Mouse (Mus musculus) heart, embryonic 14.5 days (tissue): ENCODE measurements around the gene Etfdh. TPM values are rescaled to one million over a fixed set of nuclear protein-coding genes. Genes with fewer than 3 reads are reported as not detected.

Source experiments
- ATAC-seq: fragments of 200-750 bp; cut with Nextera tagmentation; 2 replicates; pipeline ENCODE4 v1.8.0; 2017; ENCODE audit warnings: low read depth, moderate TSS enrichment; ENCODE audit not compliant: insufficient number of reproducible peaks, insufficient read depth, low FRiP score
- H3K27ac ChIP-seq, 2 experiments: fragments of 200-500 bp in 1 of 2; fragments of 300-500 bp in 1 of 2; sonication (generic) in 1 of 2; replicated peaks in 1 of 2; 2 replicates each; pipeline ENCODE4 v1.5.1; 2012 to 2014; ENCODE audit warnings: low read depth in 2 of 2, low read length in 2 of 2, control low read depth in 1 of 2, mild to moderate bottlenecking in 1 of 2, mixed read lengths in 1 of 2; ENCODE audit not compliant: control insufficient read depth in 1 of 2, insufficient read depth in 1 of 2
- H3K27me3 ChIP-seq: fragments of 300-500 bp; sonication (generic); 2 replicates; pipeline ENCODE4 v1.6.1; 2014; ENCODE audit warnings: mild to moderate bottlenecking, low read length, control low read depth; ENCODE audit not compliant: control insufficient read depth, insufficient read depth
- H3K36me3 ChIP-seq: fragments of 300-500 bp; sonication (generic); 2 replicates; pipeline ENCODE4 v1.6.1; 2014; ENCODE audit warnings: mild to moderate bottlenecking, control low read depth, low read length, mixed read lengths; ENCODE audit not compliant: control insufficient read depth, insufficient read depth
- H3K4me1 ChIP-seq, 2 experiments: fragments of 200-500 bp in 1 of 2; fragments of 300-500 bp in 1 of 2; sonication (generic) in 1 of 2; 2 replicates each; pipeline ENCODE4 v1.6.1; 2012 to 2014; ENCODE audit warnings: low read length in 2 of 2, control low read depth in 1 of 2, mixed read lengths in 1 of 2; ENCODE audit not compliant: control insufficient read depth in 2 of 2, insufficient read depth in 2 of 2
- H3K4me2 ChIP-seq: fragments of 300-500 bp; sonication (generic); 2 replicates; pipeline ENCODE4 v1.6.1; 2014; ENCODE audit warnings: mild to moderate bottlenecking, low read length
- H3K4me3 ChIP-seq, 2 experiments: fragments of 200-500 bp in 1 of 2; fragments of 300-500 bp in 1 of 2; sonication (generic) in 1 of 2; 2 replicates each; pipeline ENCODE4 v1.5.1; 2012 to 2014; ENCODE audit warnings: low read length in 2 of 2, mild to moderate bottlenecking in 2 of 2, control low read depth in 1 of 2, low read depth in 1 of 2, moderate library complexity in 1 of 2; ENCODE audit not compliant: control insufficient read depth in 1 of 2, insufficient read depth in 1 of 2
- H3K9ac ChIP-seq: fragments of 300-500 bp; sonication (generic); 2 replicates; pipeline ENCODE4 v1.6.1; 2014; ENCODE audit warnings: mild to moderate bottlenecking, low read length
- H3K9me3 ChIP-seq: fragments of 300-500 bp; sonication (generic); 2 replicates; pipeline ENCODE4 v1.6.1; 2016; ENCODE audit warnings: low read length, control low read depth; ENCODE audit not compliant: control insufficient read depth
- WGBS: fragments of 180-500 bp; shearing (Covaris S2); extraction: QIAGEN DNeasy Blood & Tissue Kit; methylation state at CpG from one replicate; pipeline ENCODE4 v1.1.7; 2014; 5-methylcytosine and 5-hydroxymethylcytosine counted together
- polyA plus RNA-seq: library from polyadenylated mRNA; unstranded; fragments of >200 nt; fragmentation: Nextera tagmentation; extraction: Ambion mirVana; gene quantifications from 2 replicates; pipeline ENCODE4 v1.2.1, GENCODE M21; 2014

Etfdh gene
- polyA plus RNA-seq, 1 experiment from 2014 or later: 189 TPM

DNA sequence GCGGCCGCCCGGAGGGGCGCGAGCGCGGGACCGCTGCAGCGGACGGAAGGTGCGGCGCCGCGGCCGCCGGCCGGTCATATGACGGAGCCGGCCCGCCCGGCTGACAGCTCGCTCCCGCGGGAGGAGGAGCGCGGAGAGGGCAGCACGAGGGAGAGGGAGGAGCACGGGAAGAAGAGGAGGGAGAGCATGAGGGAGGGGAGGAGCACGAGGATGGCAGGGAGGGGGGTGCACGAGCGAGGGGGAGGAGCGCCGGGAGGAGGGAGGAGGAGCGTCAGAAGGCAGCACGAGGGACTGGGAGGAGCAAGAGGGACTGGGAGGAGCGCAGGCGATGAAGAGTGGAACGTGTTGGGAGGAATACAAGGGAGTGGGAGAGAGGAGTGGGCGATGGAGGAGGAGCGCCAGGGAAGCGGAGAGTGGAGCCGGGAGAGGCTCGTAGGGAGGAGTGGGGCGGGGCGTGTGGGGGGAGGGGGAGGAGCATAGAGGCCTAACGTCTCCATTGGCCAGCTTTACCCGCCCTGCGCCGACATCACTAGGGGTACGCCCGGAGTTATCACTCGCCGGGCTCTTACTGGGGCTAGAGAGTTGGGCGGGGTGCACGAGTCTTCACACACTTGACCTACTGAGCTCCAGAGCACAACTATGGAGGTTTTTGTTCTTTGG, 61.5 kb downstream of the Etfdh start, which contains the start of gene Fnip2:
TSS of gene Fnip2 (minus strand) at position 94 of the 660 bp plus-strand sequence.
- ATAC-seq: peak; percentile 94
- Histone ChIP-seq H3K4me3 (peak within 1 kb of the TSS; percentile 82 to 91), H3K4me2 (peak within 1 kb of the TSS; percentile 78), H3K36me3 (no peaks in the 10 kb centered on the region), H3K27me3 (no peaks in the 10 kb centered on the region), H3K9me3 (no peaks in the 10 kb centered on the region), H3K27ac (peak within 1 kb of the TSS; percentile 78 to 84), H3K4me1 (peaks cover 6 to 13% of the 10 kb centered on the region in 2 experiments), H3K9ac (peak within 1 kb of the TSS; percentile 86)
- under 1% methylated on average over 53 of the region's 55 CpGs for WGBS

DNA sequence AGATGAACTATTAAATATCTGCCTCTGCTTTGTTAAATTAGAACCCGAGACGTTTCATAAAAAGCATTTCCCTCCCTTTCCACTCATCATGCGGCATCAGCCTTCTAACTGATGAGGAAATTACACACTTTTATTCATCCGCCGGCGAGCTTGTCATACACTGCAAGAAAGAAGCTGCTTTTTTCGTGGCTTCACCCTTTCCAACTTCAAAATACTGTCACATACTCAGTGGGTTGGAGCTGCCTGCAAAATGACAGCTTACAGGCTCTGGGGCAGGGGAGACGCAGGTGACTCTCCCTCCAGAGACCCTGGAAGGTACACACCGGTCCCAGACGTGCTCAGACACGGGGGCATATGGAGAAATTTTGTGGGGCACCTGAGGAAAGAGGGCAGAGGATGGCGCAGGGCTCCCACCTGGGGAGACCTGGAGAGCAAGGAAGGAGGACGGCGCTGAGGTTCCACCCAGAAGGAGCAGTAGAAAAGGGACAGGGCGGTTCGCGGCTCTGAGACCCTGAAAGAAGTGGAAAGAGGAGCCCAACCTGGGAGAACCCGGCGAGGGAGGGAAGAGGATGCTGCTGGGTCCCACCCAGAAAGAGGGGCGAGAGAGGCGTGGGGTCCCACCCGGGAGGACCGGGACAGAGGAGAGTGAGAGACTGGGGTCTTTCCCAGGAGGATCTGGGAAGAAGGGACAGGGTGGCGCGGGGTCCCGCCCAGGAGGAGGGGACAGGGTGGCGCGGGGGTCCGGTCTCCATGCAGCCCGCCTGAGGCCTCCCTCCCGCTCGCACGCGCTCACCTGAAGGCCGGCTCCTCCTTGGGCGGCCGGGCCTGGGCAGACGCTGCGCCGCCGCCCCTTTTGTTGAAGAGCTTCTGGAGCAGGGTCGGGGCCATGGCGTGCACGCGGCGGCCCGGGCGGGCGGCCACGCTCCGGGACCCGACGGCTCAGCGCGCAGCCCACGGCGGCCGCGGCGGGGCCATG, 62.3 kb downstream of the Etfdh start:
- 4% methylated on average over 51 of the region's 60 CpGs for WGBS
- Histone ChIP-seq H3K9ac (peak overlapping the region; percentile 86), H3K4me2 (peak overlapping the region; percentile 78), H3K36me3 (no peaks in the 10 kb centered on the region), H3K4me1 (peaks cover 6 to 13% of the 10 kb centered on the region in 2 experiments), H3K4me3 (peak overlapping the region; percentile 82 to 91), H3K9me3 (no peaks in the 10 kb centered on the region), H3K27ac (peak overlapping the region; percentile 78 to 84), H3K27me3 (no peaks in the 10 kb centered on the region)
- peak; percentile 1 for ATAC-seq

DNA sequence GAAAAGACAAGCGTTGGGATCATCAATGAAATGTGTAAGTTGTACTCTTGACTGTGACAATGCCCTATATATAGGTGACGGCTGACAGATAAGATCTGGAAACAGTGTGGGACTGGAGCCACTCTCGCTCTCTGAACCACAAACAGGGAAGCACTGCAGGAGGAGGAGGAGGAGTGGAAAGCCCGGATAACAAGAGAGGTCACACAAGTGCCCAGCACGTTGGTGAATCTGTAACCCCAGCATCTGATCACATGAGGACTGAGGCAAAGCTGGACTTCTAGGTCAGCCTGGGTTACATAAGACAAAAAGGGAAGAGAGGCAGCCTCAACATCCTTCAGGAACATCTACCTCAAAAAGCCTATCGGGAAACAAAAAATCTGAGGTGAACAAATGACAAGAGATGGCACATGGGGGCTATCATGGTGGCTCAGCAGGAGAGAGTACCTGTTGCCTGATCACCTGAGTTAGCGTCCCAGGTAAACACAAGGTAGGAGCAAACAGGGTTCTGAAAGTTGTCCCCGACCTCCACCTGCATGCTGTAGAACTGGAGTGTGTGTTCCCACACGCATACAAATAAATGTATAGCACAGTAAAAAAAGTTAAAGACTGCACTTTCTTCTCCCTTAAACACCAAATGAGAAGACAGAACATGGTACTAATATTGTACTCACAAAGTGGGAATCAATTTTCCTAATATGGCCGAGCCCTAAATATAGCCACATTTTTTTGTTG, 64.3 kb downstream of the Etfdh start:
- Histone ChIP-seq H3K4me2 (no peak overlapping the region), H3K9ac (no peak overlapping the region), H3K9me3 (no peaks in the 10 kb centered on the region), H3K36me3 (no peaks in the 10 kb centered on the region), H3K27ac (no peak overlapping the region), H3K4me1 (peaks cover 6 to 13% of the 10 kb centered on the region in 2 experiments), H3K27me3 (no peaks in the 10 kb centered on the region), H3K4me3 (no peak overlapping the region)
- WGBS: 54% methylated on average over 10 of the region's 10 CpGs
- ATAC-seq: no peak

DNA sequence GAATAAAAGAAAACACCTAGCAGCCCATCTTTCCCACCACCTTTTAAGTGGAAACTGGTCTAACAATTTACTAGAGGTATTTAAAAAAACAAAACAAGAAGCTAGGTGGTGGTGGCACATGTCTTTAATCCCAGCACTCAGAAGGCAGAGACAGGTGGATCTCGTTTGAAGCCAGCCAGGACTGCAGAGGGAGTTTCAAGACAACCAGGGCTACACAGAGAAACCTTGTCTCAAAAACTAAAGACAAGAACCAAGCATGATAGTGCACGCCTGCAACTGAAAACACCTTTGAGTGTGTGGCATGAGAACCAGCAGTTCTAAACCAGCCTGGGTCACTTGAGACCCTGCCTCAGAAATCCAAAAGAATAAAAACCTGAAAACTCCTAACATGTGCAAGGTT, 65.8 kb downstream of the Etfdh start:
- Histone ChIP-seq H3K27me3 (no peaks in the 10 kb centered on the region), H3K4me1 (peaks cover 6 to 13% of the 10 kb centered on the region in 2 experiments), H3K27ac (no peak overlapping the region), H3K4me2 (no peak overlapping the region), H3K9me3 (no peaks in the 10 kb centered on the region), H3K36me3 (no peaks in the 10 kb centered on the region), H3K9ac (no peak overlapping the region), H3K4me3 (no peak overlapping the region)
- WGBS: 85% methylated on average over 2 of the region's 2 CpGs
- no peak for ATAC-seq

DNA sequence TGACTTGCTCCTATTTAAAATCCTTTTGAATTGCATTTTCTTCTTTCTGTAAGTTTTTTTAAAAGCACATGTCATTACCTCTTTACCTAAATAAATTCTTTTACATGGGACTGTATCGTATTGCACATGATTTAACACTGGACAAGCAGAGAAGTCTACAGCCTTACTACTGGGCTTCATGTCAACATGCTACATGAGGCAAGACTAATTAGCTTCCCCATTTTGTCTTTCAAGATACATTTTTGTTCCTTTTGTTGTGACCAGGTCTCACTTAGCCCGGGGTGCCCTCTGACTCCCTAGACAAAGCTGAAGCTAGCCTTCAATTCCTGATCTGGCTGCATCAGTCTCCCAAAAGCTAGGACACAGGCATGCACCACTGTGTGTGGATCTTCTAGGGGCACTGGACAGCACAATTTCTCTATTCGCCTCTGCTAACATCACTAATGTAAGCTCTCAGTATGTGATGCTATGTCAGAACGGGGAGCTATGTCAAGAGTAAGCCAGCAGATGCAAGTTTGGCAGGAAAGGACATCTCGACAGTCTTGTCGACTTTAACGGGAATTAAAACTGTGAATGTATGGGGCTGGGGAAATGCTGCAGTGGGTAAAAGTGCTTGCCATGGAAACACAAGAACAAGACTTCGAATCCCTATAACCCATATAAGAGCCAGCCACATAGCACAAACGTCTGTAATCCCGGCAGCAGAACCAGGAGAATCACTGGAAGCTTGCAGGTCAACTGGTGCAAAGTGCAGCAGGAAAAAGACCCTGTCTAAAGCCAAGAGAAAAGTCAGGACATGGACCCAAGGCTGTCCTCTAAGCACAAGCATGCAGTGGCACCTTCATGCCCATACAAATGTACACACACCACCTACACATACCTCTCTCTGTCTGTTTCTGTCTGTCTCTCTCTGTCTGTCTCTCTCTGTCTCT, 67.2 kb downstream of the Etfdh start:
- Histone ChIP-seq H3K27me3 (no peaks in the 10 kb centered on the region), H3K4me1 (peaks cover 4 to 10% of the 10 kb centered on the region in 2 experiments), H3K27ac (no peak overlapping the region), H3K36me3 (no peaks in the 10 kb centered on the region), H3K4me2 (no peak overlapping the region), H3K4me3 (no peak overlapping the region), H3K9me3 (no peaks in the 10 kb centered on the region), H3K9ac (no peak overlapping the region)
- no peak for ATAC-seq
- WGBS: 83% methylated on average over 10 of the region's 10 CpGs

DNA sequence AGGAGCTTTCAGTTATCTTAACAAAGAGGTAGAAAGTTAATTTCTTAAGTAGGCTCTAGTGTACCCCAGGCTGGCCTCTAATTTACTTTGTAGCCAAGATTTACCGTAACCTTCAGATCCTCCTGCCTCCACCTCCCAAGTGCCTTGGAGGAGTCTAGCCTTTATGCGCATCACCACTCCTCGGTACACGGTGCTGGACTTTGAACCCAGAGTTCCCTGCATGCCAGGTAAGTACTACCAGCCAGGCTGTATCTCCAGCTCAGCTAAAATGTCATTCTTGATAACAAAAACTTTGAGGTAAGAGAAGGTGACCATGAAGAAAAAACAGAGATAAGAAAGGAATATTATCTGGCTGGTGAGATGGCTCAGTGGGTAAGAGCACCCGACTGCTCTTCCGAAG, 68.7 kb downstream of the Etfdh start:
- Histone ChIP-seq H3K36me3 (no peaks in the 10 kb centered on the region), H3K9me3 (no peaks in the 10 kb centered on the region), H3K4me2 (no peak overlapping the region), H3K4me1 (peaks cover 2 to 3% of the 10 kb centered on the region in 2 experiments; a peak in 3 of 4 replicates), H3K27ac (no peak overlapping the region), H3K9ac (no peak overlapping the region), H3K27me3 (no peaks in the 10 kb centered on the region), H3K4me3 (no peak overlapping the region)
- no peak for ATAC-seq
- WGBS: 92% methylated on average over 6 of the region's 6 CpGs
